Mouse (Mus musculus) lung, postnatal 0 days (tissue): ENCODE measurements around the gene Tyw1.

Source experiments
- CTCF ChIP-seq: IDR thresholded peaks from 2 replicates; pipeline ENCODE4 v1.5.1; 2016; ENCODE audit warnings: antibody characterized with exemption, mild to moderate bottlenecking
- EP300 ChIP-seq: IDR thresholded peaks from 2 replicates; pipeline ENCODE4 v1.6.1; 2016; ENCODE audit warnings: antibody characterized with exemption, mild to moderate bottlenecking, control low read depth

DNA sequence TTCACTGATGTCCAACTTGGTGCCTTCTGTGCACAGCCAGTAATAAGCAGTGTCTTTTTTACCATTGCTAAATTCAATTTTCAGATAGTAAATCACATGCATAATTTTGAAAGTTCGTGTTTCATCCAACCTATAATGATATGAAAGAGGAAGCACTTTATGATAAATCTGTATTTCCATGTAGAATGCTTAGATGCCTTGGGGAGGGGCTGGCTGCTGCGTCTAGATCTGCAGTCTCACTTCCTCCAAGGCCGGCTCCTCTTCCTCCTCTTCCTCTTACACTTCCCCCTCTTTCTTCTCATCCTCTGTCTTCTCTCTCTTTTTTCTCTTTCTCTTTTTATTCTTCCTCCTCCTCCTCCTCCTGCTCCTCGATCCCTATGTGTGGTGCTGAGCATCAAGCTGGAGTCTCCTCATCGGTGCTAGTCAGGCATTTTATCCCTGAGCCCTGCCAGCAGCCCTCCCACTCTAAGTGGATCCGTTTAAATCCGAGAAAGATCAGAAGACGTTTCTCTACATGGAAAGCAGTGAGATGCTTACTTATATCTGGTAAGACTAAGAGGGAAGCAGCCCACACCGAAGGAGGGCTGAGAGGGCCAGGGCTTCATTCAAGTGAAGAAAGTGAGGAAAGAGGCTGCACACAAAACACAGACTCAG lies 27.8 kb downstream of the Tyw1 start:
- TF ChIP-seq CTCF (no peak), EP300 (no peak)
